Mouse (Mus musculus): ENCODE data around the gene Zbtb37. TPM values are rescaled to one million over a fixed set of nuclear protein-coding genes. Genes with fewer than 3 reads are reported as not detected.

Zbtb37 gene
- total RNA-seq (2017) = 13.1 to 20.4 TPM (median 15.5 TPM) in 3 replicates

- ATAC-seq (replicated peaks; ENCODE audit: insufficient number of reproducible peaks, low FRiP score, low TSS enrichment, poor library complexity, severe bottlenecking) = peak; percentile 95
Observed at GRCm38 (mm10) chr1:161034435-161035280, at the start of gene Zbtb37. Gene Zbtb37 (minus strand): TSS chr1:161034849.

GRCm38 (mm10) chr1:161077243-161077642 lies 42.6 kb upstream of the Zbtb37 start:
- ATAC-seq (replicated peaks; ENCODE audit: insufficient number of reproducible peaks, low FRiP score, low TSS enrichment, poor library complexity, severe bottlenecking) = 0 out of 2 replicates have a peak, but pooled peaks have one; percentile 57

GRCm38 (mm10) chr1:161076238-161076637 lies 41.6 kb upstream of the Zbtb37 start:
- peak; percentile 48 for ATAC-seq (replicated peaks; ENCODE audit: insufficient number of reproducible peaks, low FRiP score, low TSS enrichment, poor library complexity, severe bottlenecking)

GRCm38 (mm10) chr1:161071272-161071620 lies 36.6 kb upstream of the Zbtb37 start:
- ATAC-seq (replicated peaks; ENCODE audit: insufficient number of reproducible peaks, low FRiP score, low TSS enrichment, poor library complexity, severe bottlenecking) = no peak

GRCm38 (mm10) chr1:161070352-161071271 lies 36.0 kb upstream of the Zbtb37 start, which contains the start of the genes Dars2 and Cenpl:
Gene Dars2 (minus strand): TSS chr1:161070658.
Gene Cenpl (plus strand): TSS chr1:161070713.
- ATAC-seq (replicated peaks; ENCODE audit: insufficient number of reproducible peaks, low FRiP score, low TSS enrichment, poor library complexity, severe bottlenecking) = peak; percentile 97

- ATAC-seq (replicated peaks; ENCODE audit: insufficient number of reproducible peaks, low FRiP score, low TSS enrichment, poor library complexity, severe bottlenecking) = no peak
Observed at GRCm38 (mm10) chr1:161063351-161063750, 28.7 kb upstream of the Zbtb37 start.

GRCm38 (mm10) chr1:161057164-161057563 lies 22.5 kb upstream of the Zbtb37 start:
- ATAC-seq (replicated peaks; ENCODE audit: insufficient number of reproducible peaks, low FRiP score, low TSS enrichment, poor library complexity, severe bottlenecking) = no peak

GRCm38 (mm10) chr1:161046972-161047371 lies 12.3 kb upstream of the Zbtb37 start:
- ATAC-seq (replicated peaks; ENCODE audit: insufficient number of reproducible peaks, low FRiP score, low TSS enrichment, poor library complexity, severe bottlenecking) = no peak

- ATAC-seq (replicated peaks; ENCODE audit: insufficient number of reproducible peaks, low FRiP score, low TSS enrichment, poor library complexity, severe bottlenecking) = no peak
Observed at GRCm38 (mm10) chr1:161041261-161042020, 6.8 kb upstream of the Zbtb37 start.

GRCm38 (mm10) chr1:161040855-161041254 lies 6.2 kb upstream of the Zbtb37 start:
- ATAC-seq (replicated peaks; ENCODE audit: insufficient number of reproducible peaks, low FRiP score, low TSS enrichment, poor library complexity, severe bottlenecking) = no peak

GRCm38 (mm10) chr1:161040426-161040770 lies 5.7 kb upstream of the Zbtb37 start:
- ATAC-seq (replicated peaks; ENCODE audit: insufficient number of reproducible peaks, low FRiP score, low TSS enrichment, poor library complexity, severe bottlenecking) = no peak

- ATAC-seq (replicated peaks; ENCODE audit: insufficient number of reproducible peaks, low FRiP score, low TSS enrichment, poor library complexity, severe bottlenecking) = no peak
Observed at GRCm38 (mm10) chr1:161039741-161040425, 5.2 kb upstream of the Zbtb37 start.

- no peak for ATAC-seq (replicated peaks; ENCODE audit: insufficient number of reproducible peaks, low FRiP score, low TSS enrichment, poor library complexity, severe bottlenecking)
Observed at GRCm38 (mm10) chr1:161038968-161039721, 4.5 kb upstream of the Zbtb37 start.

- ATAC-seq (replicated peaks; ENCODE audit: insufficient number of reproducible peaks, low FRiP score, low TSS enrichment, poor library complexity, severe bottlenecking) = no peak
Observed at GRCm38 (mm10) chr1:161038004-161038403, 3.4 kb upstream of the Zbtb37 start.

GRCm38 (mm10) chr1:161037599-161037998 lies 3.0 kb upstream of the Zbtb37 start:
- no peak for ATAC-seq (replicated peaks; ENCODE audit: insufficient number of reproducible peaks, low FRiP score, low TSS enrichment, poor library complexity, severe bottlenecking)

GRCm38 (mm10) chr1:161037026-161037425 lies 2.4 kb upstream of the Zbtb37 start:
- ATAC-seq (replicated peaks; ENCODE audit: insufficient number of reproducible peaks, low FRiP score, low TSS enrichment, poor library complexity, severe bottlenecking) = no peak

GRCm38 (mm10) chr1:161036411-161036841 lies 1.8 kb upstream of the Zbtb37 start:
- no peak for ATAC-seq (replicated peaks; ENCODE audit: insufficient number of reproducible peaks, low FRiP score, low TSS enrichment, poor library complexity, severe bottlenecking)

All from monocyte, adult 5-6 weeks (primary cell).